Mouse (Mus musculus) lung, embryonic 14.5 days (tissue): ENCODE data around the gene Pip5k1c. TPM values are rescaled to one million over a fixed set of nuclear protein-coding genes. Genes with fewer than 3 reads are reported as not detected.
A peak's percentile ranks its signal among the peaks of the same experiment; 100 is the strongest.

Source experiments
- ATAC-seq: fragments of 200-750 bp; cut with Nextera tagmentation; 2 replicates; pipeline ENCODE4 v1.8.0; 2017; ENCODE audit warnings: mild to moderate bottlenecking, moderate TSS enrichment, moderate library complexity; ENCODE audit not compliant: insufficient read depth
- DNase-seq: peaks from one replicate; pipeline ENCODE4 v3.0.0-alpha.2; 2015
- H3K27ac ChIP-seq: fragments of 300-500 bp; sonication (generic); 2 replicates; pipeline ENCODE4 v1.5.1; 2014; ENCODE audit warnings: low read depth, mild to moderate bottlenecking, moderate library complexity
- H3K27me3 ChIP-seq: fragments of 300-500 bp; sonication (generic); 2 replicates; pipeline ENCODE4 v1.6.1; 2014; ENCODE audit warnings: low read length, control low read depth; ENCODE audit not compliant: insufficient read depth
- H3K36me3 ChIP-seq: fragments of 300-500 bp; sonication (generic); 2 replicates; pipeline ENCODE4 v1.6.1; 2014; ENCODE audit warnings: control low read depth; ENCODE audit not compliant: insufficient read depth
- H3K4me1 ChIP-seq: fragments of 300-500 bp; sonication (generic); 2 replicates; pipeline ENCODE4 v1.6.1; 2014; ENCODE audit warnings: antibody characterized with exemption, control low read depth; ENCODE audit not compliant: insufficient read depth
- H3K4me2 ChIP-seq: fragments of 300-500 bp; sonication (generic); 2 replicates; pipeline ENCODE4 v1.6.1; 2014; ENCODE audit warnings: mild to moderate bottlenecking
- H3K4me3 ChIP-seq: fragments of 300-500 bp; sonication (generic); 2 replicates; pipeline ENCODE4 v1.5.1; 2014; ENCODE audit warnings: low read depth, low read length
- H3K9ac ChIP-seq: fragments of 300-500 bp; sonication (generic); 2 replicates; pipeline ENCODE4 v1.6.1; 2014
- H3K9me3 ChIP-seq: fragments of 300-500 bp; sonication (generic); 2 replicates; pipeline ENCODE4 v1.6.1; 2016; ENCODE audit warnings: low read depth, low read length, control low read depth
- CTCF ChIP-seq: IDR thresholded peaks from 2 replicates; pipeline ENCODE4 v1.5.1; 2016; ENCODE audit warnings: antibody characterized with exemption, low read depth
- WGBS: fragments of 180-500 bp; shearing (Covaris S2); extraction: QIAGEN DNeasy Blood & Tissue Kit; methylation state at CpG from one replicate; pipeline ENCODE4 v1.1.7; 2014; 5-methylcytosine and 5-hydroxymethylcytosine counted together
- polyA plus RNA-seq: library from polyadenylated mRNA; unstranded; fragments of >200 nt; fragmentation: Nextera tagmentation; extraction: Ambion mirVana; gene quantifications from 2 replicates; pipeline ENCODE4 v1.2.1, GENCODE M21; 2014

Gene Pip5k1c
- polyA plus RNA-seq, 1 experiment from 2014 or later = 58.6 TPM

GRCm38 (mm10) chr10:81289278-81289677 is 3.5 kb upstream of the Pip5k1c start:
- WGBS = 3% methylated on average over 7 of the region's 7 CpGs
- peak overlapping the region; percentile 53 for H3K4me2 ChIP-seq
- peaks cover 10% of the 10 kb centered on the region for H3K4me1 ChIP-seq
- peak; percentile 94 for TF ChIP-seq CTCF
- H3K4me3 ChIP-seq = no peak overlapping the region
- H3K36me3 ChIP-seq = no peaks in the 10 kb centered on the region
- no peak overlapping the region for H3K27ac ChIP-seq
- DNase-seq (peak; percentile 85), ATAC-seq (no peak)
- H3K27me3 ChIP-seq = peaks cover 27% of the 10 kb centered on the region
- no peaks in the 10 kb centered on the region for H3K9me3 ChIP-seq
- no peak overlapping the region for H3K9ac ChIP-seq

GRCm38 (mm10) chr10:81289811-81290210 is 3.0 kb upstream of the Pip5k1c start:
- Histone ChIP-seq H3K27ac (no peak overlapping the region), H3K27me3 (peaks cover 22% of the 10 kb centered on the region), H3K4me1 (peaks cover 14% of the 10 kb centered on the region), H3K36me3 (no peaks in the 10 kb centered on the region), H3K4me3 (no peak overlapping the region), H3K4me2 (peak overlapping the region; percentile 53), H3K9ac (no peak overlapping the region), H3K9me3 (no peaks in the 10 kb centered on the region)
- WGBS = 43% methylated on average over 14 of the region's 14 CpGs
- ATAC-seq (no peak), DNase-seq (no peak)
- no peak for TF ChIP-seq CTCF

- Histone ChIP-seq H3K27me3 (peaks cover 13% of the 10 kb centered on the region; the same call in 1 of the 2 replicates), H3K9ac (peak overlapping the region; percentile 16; the same call in 1 of the 2 replicates), H3K4me2 (peak overlapping the region; percentile 53), H3K9me3 (no peaks in the 10 kb centered on the region), H3K36me3 (peaks cover 5% of the 10 kb centered on the region; the same call in 1 of the 2 replicates), H3K4me1 (peaks cover 14% of the 10 kb centered on the region), H3K4me3 (peak overlapping the region; percentile 27), H3K27ac (peak overlapping the region; percentile 65)
- no peak for ATAC-seq
- DNase-seq = peak; percentile 63
- 12% methylated on average over 24 of the region's 24 CpGs for WGBS
- TF ChIP-seq CTCF = no peak
Observed at GRCm38 (mm10) chr10:81290698-81291460, 1.9 kb upstream of the Pip5k1c start.

- Histone ChIP-seq H3K9me3 (no peaks in the 10 kb centered on the region), H3K27me3 (peaks cover 13% of the 10 kb centered on the region; the same call in 1 of the 2 replicates), H3K27ac (peak within 1 kb of the TSS; percentile 65), H3K36me3 (peaks cover 5% of the 10 kb centered on the region; the same call in 1 of the 2 replicates), H3K4me2 (peak within 1 kb of the TSS; percentile 98), H3K4me3 (peak within 1 kb of the TSS; percentile 27), H3K9ac (peak within 1 kb of the TSS; percentile 16; the same call in 1 of the 2 replicates), H3K4me1 (peaks cover 14% of the 10 kb centered on the region)
- WGBS = 54% methylated on average over 9 of the region's 9 CpGs
- ATAC-seq (no peak), DNase-seq (no peak)
- no peak for TF ChIP-seq CTCF
Observed at GRCm38 (mm10) chr10:81291511-81292104, 1.2 kb upstream of the Pip5k1c start, which contains the start of gene Tjp3. Tjp3 (minus strand) TSS chr10:81291581.

GRCm38 (mm10) chr10:81293334-81294030 is 719 bp downstream of the Pip5k1c start:
- Histone ChIP-seq H3K9me3 (no peaks in the 10 kb centered on the region), H3K9ac (peak overlapping the region; percentile 74), H3K27ac (peak overlapping the region; percentile 87; the same call in 1 of the 2 replicates), H3K36me3 (peaks cover 5% of the 10 kb centered on the region; the same call in 1 of the 2 replicates), H3K27me3 (peaks cover 13% of the 10 kb centered on the region; the same call in 1 of the 2 replicates), H3K4me3 (peak overlapping the region; percentile 69), H3K4me2 (peak overlapping the region; percentile 98), H3K4me1 (peaks cover 14% of the 10 kb centered on the region)
- no peak for TF ChIP-seq CTCF
- no peak for ATAC-seq
- DNase-seq = no peak
- 1% methylated on average over 25 of the region's 25 CpGs for WGBS

- WGBS = 52% methylated on average over 8 of the region's 8 CpGs
- H3K27ac ChIP-seq = no peak overlapping the region
- DNase-seq (no peak), ATAC-seq (no peak)
- no peaks in the 10 kb centered on the region for H3K9me3 ChIP-seq
- peak overlapping the region; percentile 69 for H3K4me3 ChIP-seq
- H3K4me2 ChIP-seq = peak overlapping the region; percentile 98
- peaks cover 13% of the 10 kb centered on the region; the same call in 1 of the 2 replicates for H3K27me3 ChIP-seq
- TF ChIP-seq CTCF = no peak
- peak overlapping the region; percentile 74 for H3K9ac ChIP-seq
- peaks cover 5% of the 10 kb centered on the region; the same call in 1 of the 2 replicates for H3K36me3 ChIP-seq
- H3K4me1 ChIP-seq = peaks cover 14% of the 10 kb centered on the region
Observed at GRCm38 (mm10) chr10:81294442-81294841, 1.7 kb downstream of the Pip5k1c start.
